Mouse (Mus musculus) stomach, embryonic 15.5 days (tissue): ENCODE data around the gene Lrcol1. TPM values are rescaled to one million over a fixed set of nuclear protein-coding genes. Genes with fewer than 3 reads are reported as not detected.

ENCODE experiments used
- ATAC-seq: fragments of 200-750 bp; cut with Nextera tagmentation; 2 replicates; pipeline ENCODE4 v1.8.0; 2017; ENCODE audit warnings: low read depth, moderate number of reproducible peaks, moderate TSS enrichment; ENCODE audit not compliant: insufficient read depth, low FRiP score
- H3K27ac ChIP-seq: fragments of 300-500 bp; sonication (generic); 2 replicates; pipeline ENCODE4 v1.5.1; 2015; ENCODE audit warnings: mild to moderate bottlenecking, inconsistent platforms
- H3K27me3 ChIP-seq: fragments of 300-500 bp; sonication (generic); replicated peaks from 2 replicates; pipeline ENCODE4 v1.6.1; 2015; ENCODE audit warnings: inconsistent platforms
- H3K36me3 ChIP-seq: fragments of 300-500 bp; sonication (generic); 2 replicates; pipeline ENCODE4 v1.6.1; 2015; ENCODE audit warnings: inconsistent platforms
- H3K4me1 ChIP-seq: fragments of 300-500 bp; sonication (generic); 2 replicates; pipeline ENCODE4 v1.6.1; 2015; ENCODE audit warnings: inconsistent platforms
- H3K4me2 ChIP-seq: fragments of 300-500 bp; sonication (generic); 2 replicates; pipeline ENCODE4 v1.6.1; 2015; ENCODE audit warnings: mild to moderate bottlenecking, inconsistent platforms
- H3K4me3 ChIP-seq: fragments of 300-500 bp; sonication (generic); replicated peaks from 2 replicates; pipeline ENCODE4 v1.5.1; 2015; ENCODE audit warnings: inconsistent platforms
- H3K9ac ChIP-seq: fragments of 300-500 bp; sonication (generic); 2 replicates; pipeline ENCODE4 v1.6.1; 2015; ENCODE audit warnings: inconsistent platforms
- H3K9me3 ChIP-seq: fragments of 300-500 bp; sonication (generic); 2 replicates; pipeline ENCODE4 v1.6.1; 2016; ENCODE audit warnings: inconsistent platforms
- WGBS: fragments of 180-500 bp; shearing (Covaris S2); methylation state at CpG from one replicate; pipeline ENCODE4 v1.1.7; 2015; 5-methylcytosine and 5-hydroxymethylcytosine counted together
- polyA plus RNA-seq: library from polyadenylated mRNA; unstranded; fragments of >200 nt; fragmentation: Nextera tagmentation; extraction: Ambion mirVana; gene quantifications from 2 replicates; pipeline ENCODE4 v1.2.1, GENCODE M21; 2015

The Lrcol1 gene
- polyA plus RNA-seq, 1 experiment from 2014 or later, result not detected

DNA sequence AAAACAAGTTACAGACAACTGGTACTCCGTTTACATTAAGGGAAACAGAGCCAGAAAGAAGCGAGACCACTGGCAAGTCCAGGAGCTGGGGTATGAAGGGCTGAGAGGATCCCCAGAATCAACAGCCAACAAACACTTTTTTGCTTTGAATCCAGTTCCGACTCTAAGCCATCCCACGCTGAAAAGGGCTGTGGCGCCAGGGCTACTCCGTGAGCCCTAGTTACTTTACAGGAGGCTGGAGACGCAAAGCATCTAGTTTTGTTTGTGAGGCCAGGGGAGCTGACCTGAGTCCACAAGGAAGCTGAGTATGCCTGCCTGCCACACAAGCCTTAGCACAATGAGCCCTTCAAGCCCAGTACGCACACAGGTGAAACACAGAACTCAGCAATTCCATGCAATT, 42.8 kb downstream of the Lrcol1 start:
- Histone ChIP-seq H3K4me1 (peaks cover 6% of the 10 kb centered on the region), H3K9ac (no peak overlapping the region), H3K9me3 (no peaks in the 10 kb centered on the region), H3K4me2 (peak overlapping the region; percentile 84), H3K36me3 (no peaks in the 10 kb centered on the region), H3K27ac (no peak overlapping the region), H3K27me3 (no peaks in the 10 kb centered on the region; the same call in 1 of the 2 replicates), H3K4me3 (peak overlapping the region; percentile 59)
- 22% methylated on average over 8 of the region's 8 CpGs for WGBS
- ATAC-seq, result no peak

DNA sequence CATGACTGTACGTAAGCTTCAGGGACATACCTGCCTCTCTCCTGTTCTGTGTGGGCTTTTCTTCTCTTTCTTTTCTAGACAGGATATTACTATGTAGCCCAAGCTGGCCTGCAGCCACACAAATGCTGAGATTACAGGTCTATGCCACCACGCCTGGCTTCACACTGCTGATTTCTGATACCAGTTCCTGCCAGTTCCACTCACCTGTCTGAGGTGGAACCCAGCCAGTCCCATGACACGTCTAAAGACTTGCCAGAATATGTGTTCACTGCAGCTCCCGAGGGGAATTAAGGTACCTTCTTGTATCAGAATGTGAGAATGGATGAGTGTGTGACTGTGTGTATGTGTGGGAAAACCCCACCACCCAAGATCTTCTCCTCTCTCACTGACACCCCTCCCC, 46.1 kb downstream of the Lrcol1 start:
- no peaks in the 10 kb centered on the region for H3K9me3 ChIP-seq
- 84% methylated on average over 4 of the region's 4 CpGs for WGBS
- H3K36me3 ChIP-seq, result no peaks in the 10 kb centered on the region
- H3K27ac ChIP-seq, result no peak overlapping the region
- H3K9ac ChIP-seq, result no peak overlapping the region
- no peak overlapping the region for H3K4me3 ChIP-seq
- no peak overlapping the region for H3K4me2 ChIP-seq
- peaks cover 6% of the 10 kb centered on the region for H3K4me1 ChIP-seq
- ATAC-seq, result no peak
- H3K27me3 ChIP-seq, result no peaks in the 10 kb centered on the region; the same call in 1 of the 2 replicates

DNA sequence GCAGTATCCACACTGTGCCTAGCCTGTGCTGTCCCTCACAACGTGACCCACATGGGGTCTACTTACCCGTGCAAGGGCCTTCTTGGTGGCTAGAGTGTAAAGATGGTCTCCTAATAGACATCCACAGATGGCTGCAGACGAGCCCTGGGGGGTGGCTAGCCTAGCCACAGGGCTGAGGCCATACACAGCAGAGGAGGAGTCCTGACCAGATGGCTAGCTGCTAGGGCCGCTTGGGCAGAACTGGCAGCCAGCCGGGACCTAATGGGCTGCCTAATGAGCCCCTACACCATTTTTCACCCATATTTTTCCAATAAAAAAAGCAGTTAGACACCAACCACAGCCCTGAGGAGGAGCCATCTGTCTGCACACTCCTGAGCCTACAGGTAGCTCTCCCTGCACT, 48.2 kb downstream of the Lrcol1 start:
- H3K4me3 ChIP-seq, result no peak overlapping the region
- no peaks in the 10 kb centered on the region for H3K27me3 ChIP-seq
- no peaks in the 10 kb centered on the region for H3K4me1 ChIP-seq
- no peak overlapping the region for H3K4me2 ChIP-seq
- ATAC-seq, result no peak; the same call in 1 of the 2 replicates
- no peak overlapping the region for H3K9ac ChIP-seq
- H3K27ac ChIP-seq, result no peak overlapping the region
- WGBS, result 73% methylated on average over 5 of the region's 5 CpGs
- H3K36me3 ChIP-seq, result no peaks in the 10 kb centered on the region
- no peaks in the 10 kb centered on the region for H3K9me3 ChIP-seq

- H3K27me3 ChIP-seq, result no peaks in the 10 kb centered on the region
- H3K4me1 ChIP-seq, result no peaks in the 10 kb centered on the region
- whole genome bisulfite sequencing, result 74% methylated on average over 5 of the region's 5 CpGs
- no peak overlapping the region for H3K4me3 ChIP-seq
- no peaks in the 10 kb centered on the region for H3K36me3 ChIP-seq
- H3K4me2 ChIP-seq, result no peak overlapping the region
- no peaks in the 10 kb centered on the region for H3K9me3 ChIP-seq
- H3K27ac ChIP-seq, result no peak overlapping the region
- no peak overlapping the region for H3K9ac ChIP-seq
- ATAC-seq, result no peak
These were observed 50.6 kb downstream of the Lrcol1 start for GRCm38 (mm10) chr5:110395006-110395661.

- H3K27me3 ChIP-seq, result no peaks in the 10 kb centered on the region
- no peak for ATAC-seq
- H3K9ac ChIP-seq, result no peak overlapping the region
- H3K9me3 ChIP-seq, result no peaks in the 10 kb centered on the region
- no peak overlapping the region for H3K4me2 ChIP-seq
- 90% methylated on average over 8 of the region's 8 CpGs for WGBS
- no peaks in the 10 kb centered on the region for H3K36me3 ChIP-seq
- H3K27ac ChIP-seq, result no peak overlapping the region
- no peak overlapping the region for H3K4me3 ChIP-seq
- H3K4me1 ChIP-seq, result no peaks in the 10 kb centered on the region
These were observed 56.6 kb downstream of the Lrcol1 start for GRCm38 (mm10) chr5:110401101-110401500.

DNA sequence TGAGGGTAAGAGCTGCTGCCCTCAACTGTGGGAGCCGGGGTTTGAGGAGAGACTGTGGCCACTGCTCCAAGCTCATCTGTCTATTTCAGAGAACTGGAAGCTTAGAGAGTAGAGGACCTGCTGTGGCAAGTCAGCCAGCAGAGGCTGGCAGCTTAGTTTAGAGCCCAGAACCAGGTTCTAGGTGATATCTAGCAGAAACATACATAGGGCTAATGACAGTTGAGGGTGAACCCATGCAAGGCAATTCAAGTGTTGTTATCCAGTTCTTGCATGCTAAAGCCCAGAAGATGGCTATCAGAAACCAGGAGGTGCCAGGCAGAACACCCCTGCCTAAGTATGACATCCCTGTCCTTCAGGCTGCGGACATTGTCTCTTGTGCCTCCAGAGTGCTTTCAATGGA, 58.0 kb downstream of the Lrcol1 start:
- Histone ChIP-seq H3K4me3 (no peak overlapping the region), H3K27me3 (no peaks in the 10 kb centered on the region), H3K27ac (no peak overlapping the region), H3K9me3 (no peaks in the 10 kb centered on the region), H3K4me1 (no peaks in the 10 kb centered on the region), H3K4me2 (no peak overlapping the region), H3K9ac (no peak overlapping the region), H3K36me3 (no peaks in the 10 kb centered on the region)
- WGBS, result 89% methylated on average over 2 of the region's 2 CpGs
- ATAC-seq, result no peak

- Histone ChIP-seq H3K9ac (no peak overlapping the region), H3K27ac (no peak overlapping the region), H3K4me2 (no peak overlapping the region), H3K4me3 (no peak overlapping the region), H3K27me3 (no peaks in the 10 kb centered on the region), H3K36me3 (no peaks in the 10 kb centered on the region), H3K9me3 (no peaks in the 10 kb centered on the region), H3K4me1 (no peaks in the 10 kb centered on the region)
- 33% methylated on average over 3 of the region's 3 CpGs for WGBS
- no peak for ATAC-seq
These were observed 59.4 kb downstream of the Lrcol1 start for GRCm38 (mm10) chr5:110403931-110404330.

Other genes with a start within 250 kb of the Lrcol1 start
- 1.1 TPM in 2 replicates for gene Plcxd1, start 244.8 kb upstream of the Lrcol1 start, polyA plus RNA-seq
- 28.7 and 32.3 TPM in 2 replicates for gene Gtpbp6, start 236.5 kb upstream of the Lrcol1 start, polyA plus RNA-seq
- 5.4 TPM in 2 replicates for gene Zfp605, start 234.6 kb upstream of the Lrcol1 start, polyA plus RNA-seq
- 32.6 and 34.3 TPM in 2 replicates for gene Chfr, start 208.9 kb upstream of the Lrcol1 start, polyA plus RNA-seq
- 18.9 and 19.3 TPM in 2 replicates for gene Golga3, start 168.0 kb upstream of the Lrcol1 start, polyA plus RNA-seq
- gene Ankle2, start 113.7 kb upstream of the Lrcol1 start, polyA plus RNA-seq, result 23.8 and 24.8 TPM in 2 replicates
- 50.2 and 55.4 TPM in 2 replicates for gene Pgam5, start 74.8 kb upstream of the Lrcol1 start, polyA plus RNA-seq
- 10.5 and 11.1 TPM in 2 replicates for gene Pxmp2, start 58.5 kb upstream of the Lrcol1 start, polyA plus RNA-seq
- gene Pole, start 58.4 kb upstream of the Lrcol1 start, polyA plus RNA-seq, result 24.0 and 28.8 TPM in 2 replicates
- gene P2rx2, start 1.5 kb upstream of the Lrcol1 start, polyA plus RNA-seq, result 0.70 and 0.73 TPM in 2 replicates
- gene Fbrsl1, start 103.8 kb downstream of the Lrcol1 start, polyA plus RNA-seq, result 11.1 and 12.0 TPM in 2 replicates
- gene Galnt9, start 199.6 kb downstream of the Lrcol1 start, polyA plus RNA-seq, result 0.46 and 0.71 TPM in 2 replicates